Mouse (Mus musculus): ENCODE measurements around the gene Senp5.

The Senp5 gene

GRCm38 (mm10) chr16:31940586-31940985 is 62.5 kb downstream of the Senp5 start:
- DNase-seq (ENCODE audit: low spot score): no peak

GRCm38 (mm10) chr16:31938856-31939255 is 64.2 kb downstream of the Senp5 start:
- no peak for DNase-seq (ENCODE audit: low spot score)

- no peak for DNase-seq (ENCODE audit: low spot score)
Measured at GRCm38 (mm10) chr16:31936568-31936967, 66.5 kb downstream of the Senp5 start.

GRCm38 (mm10) chr16:31935091-31935979 is 67.8 kb downstream of the Senp5 start:
- DNase-seq (ENCODE audit: low spot score): peak; percentile 50

- no peak for DNase-seq (ENCODE audit: low spot score)
Measured at GRCm38 (mm10) chr16:31934550-31935010, 68.5 kb downstream of the Senp5 start.

GRCm38 (mm10) chr16:31933751-31934549 is 69.1 kb downstream of the Senp5 start, which contains the start of gene Pigz:
Gene Pigz, plus strand, starts transcription at chr16:31933851.
- DNase-seq (ENCODE audit: low spot score): peak; percentile 65

GRCm38 (mm10) chr16:31932840-31933697 is 70.0 kb downstream of the Senp5 start:
- DNase-seq (ENCODE audit: low spot score): peak; percentile 93

- DNase-seq (ENCODE audit: low spot score): peak; percentile 59
Measured at GRCm38 (mm10) chr16:31932255-31932654, 70.8 kb downstream of the Senp5 start.

GRCm38 (mm10) chr16:31931330-31931729 is 71.8 kb downstream of the Senp5 start:
- peak; percentile 49 for DNase-seq (ENCODE audit: low spot score)

GRCm38 (mm10) chr16:31927412-31927811 is 75.7 kb downstream of the Senp5 start:
- DNase-seq (ENCODE audit: low spot score): no peak

GRCm38 (mm10) chr16:31926547-31927182 is 76.4 kb downstream of the Senp5 start:
- no peak for DNase-seq (ENCODE audit: low spot score)

- no peak for DNase-seq (ENCODE audit: low spot score)
Measured at GRCm38 (mm10) chr16:31926091-31926490, 77.0 kb downstream of the Senp5 start.

GRCm38 (mm10) chr16:31924368-31924767 is 78.7 kb downstream of the Senp5 start:
- no peak for DNase-seq (ENCODE audit: low spot score)

- peak; percentile 90 for DNase-seq (ENCODE audit: low spot score)
Measured at GRCm38 (mm10) chr16:31918248-31918724, 84.8 kb downstream of the Senp5 start.

GRCm38 (mm10) chr16:31917776-31918175 is 85.3 kb downstream of the Senp5 start:
- DNase-seq (ENCODE audit: low spot score): no peak

- DNase-seq (ENCODE audit: low spot score): no peak
Measured at GRCm38 (mm10) chr16:31910281-31910847, 92.7 kb downstream of the Senp5 start.
